Mouse (Mus musculus) splenic B cell, adult 2 months (primary cell): ENCODE measurements around the gene Vmn1r63.
"Not testable (repeated sequence)": the region's sequence is repeated elsewhere in the genome, so short reads cannot be mapped to it uniquely, and the experiment has no call there.

ENCODE experiments used
- DNase-seq: peaks from one replicate; pipeline ENCODE4 v3.0.0-alpha.2; 2011; ENCODE audit warnings: low read depth, low spot score
- H3K27me3 ChIP-seq: 2 replicates; pipeline ENCODE4 v1.6.1; 2012; ENCODE audit warnings: mild to moderate bottlenecking, low read length, moderate library complexity, mixed read lengths; ENCODE audit not compliant: control insufficient read depth, poor library complexity, insufficient read depth, severe bottlenecking
- H3K36me3 ChIP-seq: 2 replicates; pipeline ENCODE4 v1.6.1; 2012; ENCODE audit warnings: mild to moderate bottlenecking, low read length, moderate library complexity, mixed read lengths; ENCODE audit not compliant: control insufficient read depth, poor library complexity, insufficient read depth, severe bottlenecking

The Vmn1r63 gene

DNA sequence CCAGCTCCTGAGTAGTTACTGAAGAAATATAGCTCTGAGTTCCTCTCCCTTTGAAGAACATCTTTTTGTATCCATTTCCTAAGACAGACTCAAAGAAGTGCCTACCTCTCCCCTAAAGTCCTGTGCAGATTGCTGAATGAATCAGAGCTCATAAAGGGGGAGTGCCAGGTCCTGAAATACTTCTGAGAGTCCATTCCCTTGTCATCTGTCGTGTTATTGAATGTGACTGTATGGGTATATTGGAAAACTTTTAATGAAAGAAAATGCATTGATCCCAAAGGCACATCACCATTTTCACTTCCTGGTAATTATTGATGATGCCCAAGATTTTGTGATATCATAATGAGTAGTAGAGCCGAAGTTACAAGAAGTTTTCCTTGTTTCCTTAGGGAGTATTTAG lies at the start of gene Vmn1r63:
Vmn1r63 (minus strand) TSS at position 101 of the 400 bp plus-strand sequence.
- H3K27me3 ChIP-seq, DNase-seq: not testable (repeated sequence)

More for the DNA sequence above, at the start of gene Vmn1r63:
- H3K36me3 ChIP-seq = not testable (repeated sequence)
